Mouse (Mus musculus): ENCODE results near the gene Fam76a. TPM values are rescaled to one million over a fixed set of nuclear protein-coding genes. Genes with fewer than 3 reads are reported as not detected.

Gene Fam76a
- polyA plus RNA-seq, 1 experiment from 2014 or later = 43.9 TPM

GRCm38 (mm10) chr4:132873481-132874362 is 48.6 kb downstream of the Fam76a start:
- Histone ChIP-seq H3K27me3 (no peaks in the 10 kb centered on the region), H3K36me3 (peaks cover 34% of the 10 kb centered on the region), H3K9me3 (no peaks in the 10 kb centered on the region), H3K4me3 (no peak overlapping the region), H3K27ac (no peak overlapping the region), H3K4me1 (no peaks in the 10 kb centered on the region), H3K4me2 (no peak overlapping the region), H3K9ac (no peak overlapping the region)
- no peak for ATAC-seq (ENCODE audit: insufficient number of reproducible peaks, low FRiP score, low TSS enrichment, low read depth)
- WGBS = 87% methylated on average over 11 of the region's 11 CpGs

- 93% methylated on average over 3 of the region's 3 CpGs for WGBS
- H3K9ac ChIP-seq = no peak overlapping the region
- no peak overlapping the region for H3K4me2 ChIP-seq
- H3K9me3 ChIP-seq = no peaks in the 10 kb centered on the region
- no peak overlapping the region for H3K4me3 ChIP-seq
- ATAC-seq (ENCODE audit: insufficient number of reproducible peaks, low FRiP score, low TSS enrichment, low read depth) = no peak
- H3K4me1 ChIP-seq = no peaks in the 10 kb centered on the region
- H3K36me3 ChIP-seq = peaks cover 59% of the 10 kb centered on the region
- no peaks in the 10 kb centered on the region for H3K27me3 ChIP-seq
- no peak overlapping the region for H3K27ac ChIP-seq
These were observed 51.2 kb downstream of the Fam76a start for GRCm38 (mm10) chr4:132871116-132871515.

- Histone ChIP-seq H3K36me3 (peaks cover 81% of the 10 kb centered on the region), H3K4me2 (no peak overlapping the region), H3K27me3 (no peaks in the 10 kb centered on the region), H3K4me3 (no peak overlapping the region), H3K27ac (no peak overlapping the region), H3K9ac (no peak overlapping the region), H3K4me1 (no peaks in the 10 kb centered on the region), H3K9me3 (no peaks in the 10 kb centered on the region)
- no peak for ATAC-seq (ENCODE audit: insufficient number of reproducible peaks, low FRiP score, low TSS enrichment, low read depth)
- whole genome bisulfite sequencing = 79% methylated on average over 2 of the region's 2 CpGs
These were observed 57.5 kb downstream of the Fam76a start for GRCm38 (mm10) chr4:132864856-132865255.

- H3K27ac ChIP-seq = no peak overlapping the region
- 94% methylated on average over 13 of the region's 13 CpGs for WGBS
- H3K4me3 ChIP-seq = no peak overlapping the region
- no peaks in the 10 kb centered on the region for H3K4me1 ChIP-seq
- H3K4me2 ChIP-seq = no peak overlapping the region
- no peaks in the 10 kb centered on the region for H3K9me3 ChIP-seq
- H3K36me3 ChIP-seq = peaks cover 79% of the 10 kb centered on the region
- no peak overlapping the region for H3K9ac ChIP-seq
- ATAC-seq (ENCODE audit: insufficient number of reproducible peaks, low FRiP score, low TSS enrichment, low read depth) = no peak
- no peaks in the 10 kb centered on the region for H3K27me3 ChIP-seq
These were observed 59.3 kb downstream of the Fam76a start for GRCm38 (mm10) chr4:132863012-132863411.

DNA sequence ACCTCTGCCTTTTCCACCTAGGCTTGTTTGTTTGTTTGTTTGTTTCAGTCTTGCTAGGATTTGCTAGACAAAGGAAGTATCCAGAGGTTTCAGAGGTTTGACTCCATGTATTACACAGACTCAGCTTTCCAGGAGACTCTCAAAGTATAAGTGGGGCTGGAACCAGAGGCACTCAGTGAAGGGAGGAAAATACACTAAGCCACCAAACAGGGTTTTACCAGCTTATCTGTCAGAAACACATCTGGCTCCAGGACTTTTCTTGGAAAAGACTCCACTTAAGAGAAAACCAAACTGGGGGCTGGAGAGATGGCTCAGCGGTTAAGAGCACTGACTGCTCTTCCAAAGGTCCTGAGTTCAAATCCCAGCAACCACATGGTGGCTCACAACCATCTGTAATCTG is 61.5 kb downstream of the Fam76a start:
- Histone ChIP-seq H3K4me2 (no peak overlapping the region), H3K36me3 (peaks cover 79% of the 10 kb centered on the region), H3K4me3 (no peak overlapping the region), H3K27me3 (no peaks in the 10 kb centered on the region), H3K27ac (no peak overlapping the region), H3K9me3 (no peaks in the 10 kb centered on the region), H3K9ac (no peak overlapping the region), H3K4me1 (no peaks in the 10 kb centered on the region)
- ATAC-seq (ENCODE audit: insufficient number of reproducible peaks, low FRiP score, low TSS enrichment, low read depth) = no peak
- WGBS = 90% methylated on average over 1 of the region's 1 CpGs

Other genes starting within 250 kb of the Fam76a start
- gene Xkr8, start 190.0 kb downstream of the Fam76a start, polyA plus RNA-seq (2015; fragmentation: Nextera tagmentation; extraction: Ambion mirVana) = 6.0 and 7.2 TPM in 2 replicates
- 7.8 and 7.9 TPM in 2 replicates for gene Smpdl3b, start 165.3 kb downstream of the Fam76a start, polyA plus RNA-seq (2015; fragmentation: Nextera tagmentation; extraction: Ambion mirVana)
- 97.9 and 105 TPM in 2 replicates for gene Rpa2, start 154.2 kb downstream of the Fam76a start, polyA plus RNA-seq (2015; fragmentation: Nextera tagmentation; extraction: Ambion mirVana)
- gene Themis2, start 126.2 kb downstream of the Fam76a start, polyA plus RNA-seq (2015; fragmentation: Nextera tagmentation; extraction: Ambion mirVana) = 1.3 and 1.8 TPM in 2 replicates
- 40.2 and 51.9 TPM in 2 replicates for gene Ppp1r8, start 79.4 kb downstream of the Fam76a start, polyA plus RNA-seq (2015; fragmentation: Nextera tagmentation; extraction: Ambion mirVana)
- gene Stx12, start 38.0 kb downstream of the Fam76a start, polyA plus RNA-seq (2015; fragmentation: Nextera tagmentation; extraction: Ambion mirVana) = 61.6 and 63.4 TPM in 2 replicates
- 0.36 and 0.41 TPM in 2 replicates for gene Fgr, start 51.5 kb upstream of the Fam76a start, polyA plus RNA-seq (2015; fragmentation: Nextera tagmentation; extraction: Ambion mirVana)
- gene Ahdc1, start 88.7 kb upstream of the Fam76a start, polyA plus RNA-seq (2015; fragmentation: Nextera tagmentation; extraction: Ambion mirVana) = 10.7 and 13.2 TPM in 2 replicates
- 117 and 129 TPM in 2 replicates for gene Wasf2, start 207.9 kb upstream of the Fam76a start, polyA plus RNA-seq (2015; fragmentation: Nextera tagmentation; extraction: Ambion mirVana)

Measured in limb, embryonic 15.5 days (tissue).